Mouse (Mus musculus): ENCODE measurements around the gene Pef1. TPM values are rescaled to one million over a fixed set of nuclear protein-coding genes. Genes with fewer than 3 reads are reported as not detected.

Gene Pef1
- 63.5 and 72.7 TPM in 2 replicates for polyA plus RNA-seq (2015; fragmentation: Nextera tagmentation; extraction: Ambion mirVana)

DNA sequence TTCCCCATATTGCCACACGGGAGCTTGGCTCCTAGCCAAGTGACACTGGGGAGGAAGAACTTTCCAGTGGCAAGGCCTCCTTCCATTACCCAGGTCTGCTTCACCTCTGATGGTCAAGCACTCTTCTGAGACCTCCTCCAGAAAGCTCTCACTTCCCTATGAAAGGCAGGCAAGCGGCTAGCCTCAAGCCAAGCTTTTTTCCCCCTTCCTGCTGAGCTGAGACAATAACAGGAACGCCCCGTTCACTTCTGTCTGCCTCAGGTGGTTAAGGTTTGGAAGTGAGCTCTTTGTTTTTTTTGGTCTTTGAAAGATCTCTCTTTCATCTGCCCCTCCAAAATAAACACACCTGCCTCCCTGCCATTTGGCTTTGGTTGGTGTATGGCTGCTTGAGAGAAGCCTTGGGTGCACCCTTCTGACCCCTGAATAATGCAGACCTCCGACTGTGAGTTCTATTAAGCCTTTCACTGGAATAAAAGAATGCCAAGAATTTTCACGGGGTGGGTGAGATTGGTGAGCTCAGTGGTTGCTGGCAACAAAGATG is at the start of gene Pef1:
TSS of gene Pef1 (plus strand) at position 448 of the 541 bp plus-strand sequence.
- H3K9ac ChIP-seq (ENCODE audit: low read length) = no peak within 1 kb of the TSS
- no peaks in the 10 kb centered on the region; the same call in 1 of the 2 replicates for H3K36me3 ChIP-seq (ENCODE audit: control insufficient read depth, insufficient read depth, low read length)
- peak within 1 kb of the TSS; percentile 70 for H3K27ac ChIP-seq (ENCODE audit: low read length)
- no peak within 1 kb of the TSS for H3K4me3 ChIP-seq (replicated peaks; ENCODE audit: low read length)
- peaks cover 22% of the 10 kb centered on the region; the same call in 1 of the 2 replicates for H3K4me1 ChIP-seq (ENCODE audit: control insufficient read depth, insufficient read depth, low read length)
- WGBS = 7% methylated on average over 6 of the region's 6 CpGs
- no peaks in the 10 kb centered on the region for H3K27me3 ChIP-seq (ENCODE audit: control insufficient read depth, insufficient read depth, low read length)
- H3K9me3 ChIP-seq (replicated peaks; ENCODE audit: control insufficient read depth, low read length) = 0 out of 2 replicates have a peak, but pooled peaks cover 3% of the 10 kb centered on the region
- peak within 1 kb of the TSS; percentile 13 for H3K4me2 ChIP-seq (ENCODE audit: low read depth, low read length)
- ATAC-seq (ENCODE audit: insufficient read depth, low FRiP score) = peak; percentile 11; the same call in 1 of the 2 replicates

GRCm38 (mm10) chr4:130053111-130053510 is 49.2 kb upstream of the Pef1 start:
- H3K4me2 ChIP-seq (ENCODE audit: low read depth, low read length) = no peak overlapping the region
- H3K9ac ChIP-seq (ENCODE audit: low read length) = no peak overlapping the region
- 0 out of 2 replicates have a peak, but pooled peaks cover 3% of the 10 kb centered on the region for H3K36me3 ChIP-seq (ENCODE audit: control insufficient read depth, insufficient read depth, low read length)
- no peak overlapping the region for H3K27ac ChIP-seq (ENCODE audit: low read length)
- WGBS = 82% methylated on average over 9 of the region's 9 CpGs
- no peaks in the 10 kb centered on the region for H3K27me3 ChIP-seq (ENCODE audit: control insufficient read depth, insufficient read depth, low read length)
- no peaks in the 10 kb centered on the region for H3K9me3 ChIP-seq (replicated peaks; ENCODE audit: control insufficient read depth, low read length)
- H3K4me3 ChIP-seq (replicated peaks; ENCODE audit: low read length) = no peak overlapping the region
- ATAC-seq (ENCODE audit: insufficient read depth, low FRiP score) = no peak
- peaks cover 24% of the 10 kb centered on the region for H3K4me1 ChIP-seq (ENCODE audit: control insufficient read depth, insufficient read depth, low read length)

GRCm38 (mm10) chr4:130054727-130055126 is 47.6 kb upstream of the Pef1 start:
- no peaks in the 10 kb centered on the region for H3K9me3 ChIP-seq (replicated peaks; ENCODE audit: control insufficient read depth, low read length)
- no peaks in the 10 kb centered on the region for H3K27me3 ChIP-seq (ENCODE audit: control insufficient read depth, insufficient read depth, low read length)
- no peak overlapping the region for H3K4me2 ChIP-seq (ENCODE audit: low read depth, low read length)
- H3K4me1 ChIP-seq (ENCODE audit: control insufficient read depth, insufficient read depth, low read length) = peaks cover 8% of the 10 kb centered on the region
- H3K36me3 ChIP-seq (ENCODE audit: control insufficient read depth, insufficient read depth, low read length) = 0 out of 2 replicates have a peak, but pooled peaks cover 3% of the 10 kb centered on the region
- no peak overlapping the region for H3K4me3 ChIP-seq (replicated peaks; ENCODE audit: low read length)
- 44% methylated on average over 1 of the region's 1 CpGs for whole genome bisulfite sequencing
- ATAC-seq (ENCODE audit: insufficient read depth, low FRiP score) = no peak
- no peak overlapping the region for H3K27ac ChIP-seq (ENCODE audit: low read length)
- H3K9ac ChIP-seq (ENCODE audit: low read length) = no peak overlapping the region

GRCm38 (mm10) chr4:130055160-130056010 is 47.0 kb upstream of the Pef1 start:
- no peak for ATAC-seq (ENCODE audit: insufficient read depth, low FRiP score)
- Histone ChIP-seq H3K4me2 (ENCODE audit: low read depth, low read length) (no peak overlapping the region), H3K27me3 (ENCODE audit: control insufficient read depth, insufficient read depth, low read length) (no peaks in the 10 kb centered on the region), H3K27ac (ENCODE audit: low read length) (peak overlapping the region; percentile 41; the same call in 1 of the 2 replicates), H3K9me3 (replicated peaks; ENCODE audit: control insufficient read depth, low read length) (no peaks in the 10 kb centered on the region), H3K36me3 (ENCODE audit: control insufficient read depth, insufficient read depth, low read length) (0 out of 2 replicates have a peak, but pooled peaks cover 3% of the 10 kb centered on the region), H3K9ac (ENCODE audit: low read length) (no peak overlapping the region), H3K4me1 (ENCODE audit: control insufficient read depth, insufficient read depth, low read length) (peaks cover 2% of the 10 kb centered on the region; the same call in 1 of the 2 replicates), H3K4me3 (replicated peaks; ENCODE audit: low read length) (no peak overlapping the region)
- 76% methylated on average over 12 of the region's 14 CpGs for WGBS

GRCm38 (mm10) chr4:130056011-130056322 is 46.4 kb upstream of the Pef1 start:
- no peak overlapping the region for H3K9ac ChIP-seq (ENCODE audit: low read length)
- ATAC-seq (ENCODE audit: insufficient read depth, low FRiP score) = no peak
- no peak overlapping the region for H3K4me3 ChIP-seq (replicated peaks; ENCODE audit: low read length)
- H3K4me2 ChIP-seq (ENCODE audit: low read depth, low read length) = no peak overlapping the region
- no peaks in the 10 kb centered on the region for H3K4me1 ChIP-seq (ENCODE audit: control insufficient read depth, insufficient read depth, low read length)
- no peaks in the 10 kb centered on the region for H3K9me3 ChIP-seq (replicated peaks; ENCODE audit: control insufficient read depth, low read length)
- H3K36me3 ChIP-seq (ENCODE audit: control insufficient read depth, insufficient read depth, low read length) = 0 out of 2 replicates have a peak, but pooled peaks cover 3% of the 10 kb centered on the region
- 50% methylated on average over 3 of the region's 3 CpGs for WGBS
- H3K27ac ChIP-seq (ENCODE audit: low read length) = peak overlapping the region; percentile 22; the same call in 1 of the 2 replicates
- no peaks in the 10 kb centered on the region for H3K27me3 ChIP-seq (ENCODE audit: control insufficient read depth, insufficient read depth, low read length)

DNA sequence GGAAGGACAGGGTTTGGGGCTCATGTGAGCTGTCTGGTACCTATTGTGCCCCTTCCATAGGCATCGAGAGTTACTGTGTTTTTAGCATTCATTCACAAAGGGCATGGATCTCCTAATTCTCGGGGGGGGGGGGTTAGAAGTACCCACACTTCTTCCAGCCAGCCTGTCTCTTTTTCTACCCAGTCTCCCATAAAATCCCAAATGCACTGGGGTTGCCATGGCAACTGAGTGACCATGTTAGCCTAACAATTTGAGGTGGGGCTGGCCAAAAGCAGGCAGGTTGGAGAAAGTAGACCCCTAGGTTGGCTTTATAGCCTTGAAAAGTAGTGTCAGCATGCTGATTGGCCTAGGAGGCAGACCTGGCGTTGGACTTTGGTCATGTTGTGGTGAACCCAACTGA is 45.9 kb upstream of the Pef1 start:
- Histone ChIP-seq H3K4me1 (ENCODE audit: control insufficient read depth, insufficient read depth, low read length) (no peaks in the 10 kb centered on the region), H3K4me2 (ENCODE audit: low read depth, low read length) (no peak overlapping the region), H3K27ac (ENCODE audit: low read length) (0 out of 2 replicates have a peak overlapping the region, but pooled peaks have one; percentile 22), H3K9me3 (replicated peaks; ENCODE audit: control insufficient read depth, low read length) (no peaks in the 10 kb centered on the region), H3K27me3 (ENCODE audit: control insufficient read depth, insufficient read depth, low read length) (no peaks in the 10 kb centered on the region), H3K36me3 (ENCODE audit: control insufficient read depth, insufficient read depth, low read length) (0 out of 2 replicates have a peak, but pooled peaks cover 3% of the 10 kb centered on the region), H3K9ac (ENCODE audit: low read length) (no peak overlapping the region), H3K4me3 (replicated peaks; ENCODE audit: low read length) (no peak overlapping the region)
- no peak for ATAC-seq (ENCODE audit: insufficient read depth, low FRiP score)
- WGBS = 77% methylated on average over 3 of the region's 3 CpGs

GRCm38 (mm10) chr4:130060937-130061336 is 41.4 kb upstream of the Pef1 start:
- Histone ChIP-seq H3K4me1 (ENCODE audit: control insufficient read depth, insufficient read depth, low read length) (no peaks in the 10 kb centered on the region), H3K9me3 (replicated peaks; ENCODE audit: control insufficient read depth, low read length) (no peaks in the 10 kb centered on the region), H3K4me2 (ENCODE audit: low read depth, low read length) (no peak overlapping the region), H3K9ac (ENCODE audit: low read length) (no peak overlapping the region), H3K27ac (ENCODE audit: low read length) (no peak overlapping the region), H3K36me3 (ENCODE audit: control insufficient read depth, insufficient read depth, low read length) (no peaks in the 10 kb centered on the region), H3K27me3 (ENCODE audit: control insufficient read depth, insufficient read depth, low read length) (no peaks in the 10 kb centered on the region), H3K4me3 (replicated peaks; ENCODE audit: low read length) (no peak overlapping the region)
- ATAC-seq (ENCODE audit: insufficient read depth, low FRiP score) = no peak

- Histone ChIP-seq H3K27ac (ENCODE audit: low read length) (no peak overlapping the region), H3K4me2 (ENCODE audit: low read depth, low read length) (no peak overlapping the region), H3K9ac (ENCODE audit: low read length) (no peak overlapping the region), H3K36me3 (ENCODE audit: control insufficient read depth, insufficient read depth, low read length) (no peaks in the 10 kb centered on the region), H3K27me3 (ENCODE audit: control insufficient read depth, insufficient read depth, low read length) (no peaks in the 10 kb centered on the region), H3K4me1 (ENCODE audit: control insufficient read depth, insufficient read depth, low read length) (no peaks in the 10 kb centered on the region), H3K4me3 (replicated peaks; ENCODE audit: low read length) (no peak overlapping the region), H3K9me3 (replicated peaks; ENCODE audit: control insufficient read depth, low read length) (no peaks in the 10 kb centered on the region)
- ATAC-seq (ENCODE audit: insufficient read depth, low FRiP score) = no peak
- 54% methylated on average over 6 of the region's 7 CpGs for WGBS
Measured at GRCm38 (mm10) chr4:130063191-130063590, 39.2 kb upstream of the Pef1 start.

DNA sequence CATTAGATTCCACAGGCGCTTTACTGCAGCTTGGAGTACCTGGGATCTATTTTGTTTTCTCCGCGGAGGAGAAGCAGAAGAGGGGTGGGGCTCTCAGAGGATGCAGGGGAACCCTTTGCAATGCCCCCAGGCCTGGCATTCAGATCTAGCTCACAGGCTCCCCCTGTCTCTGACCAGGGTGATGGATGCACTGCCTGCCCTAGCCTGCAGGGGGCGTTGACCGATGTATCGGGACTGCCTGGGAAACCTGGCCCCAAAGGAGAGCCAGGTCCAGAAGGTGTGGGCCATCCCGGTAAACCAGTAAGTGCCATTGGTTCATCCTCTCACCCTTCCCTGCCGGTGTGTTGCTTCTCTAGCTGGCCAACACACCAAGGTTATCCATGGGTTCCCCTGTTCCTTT is 35.5 kb upstream of the Pef1 start:
- no peak overlapping the region for H3K4me3 ChIP-seq (replicated peaks; ENCODE audit: low read length)
- 17% methylated on average over 8 of the region's 8 CpGs for WGBS
- H3K27ac ChIP-seq (ENCODE audit: low read length) = no peak overlapping the region

More for the DNA sequence above, 35.5 kb upstream of the Pef1 start:
- Histone ChIP-seq H3K4me1 (ENCODE audit: control insufficient read depth, insufficient read depth, low read length) (no peaks in the 10 kb centered on the region), H3K9me3 (replicated peaks; ENCODE audit: control insufficient read depth, low read length) (no peaks in the 10 kb centered on the region), H3K9ac (ENCODE audit: low read length) (no peak overlapping the region), H3K27me3 (ENCODE audit: control insufficient read depth, insufficient read depth, low read length) (no peaks in the 10 kb centered on the region), H3K36me3 (ENCODE audit: control insufficient read depth, insufficient read depth, low read length) (peaks cover 4% of the 10 kb centered on the region; the same call in 1 of the 2 replicates), H3K4me2 (ENCODE audit: low read depth, low read length) (no peak overlapping the region)
- ATAC-seq (ENCODE audit: insufficient read depth, low FRiP score) = no peak

All from stomach, embryonic 16.5 days (tissue).